Mouse (Mus musculus) MEL (cell line): ENCODE data around the gene Dock4. TPM values are rescaled to one million over a fixed set of nuclear protein-coding genes. Genes with fewer than 3 reads are reported as not detected.
"Not testable (repeated sequence)": the region's sequence is repeated elsewhere in the genome, so short reads cannot be mapped to it uniquely, and the experiment has no call there.

ENCODE experiments used
- DNase-seq: peaks from one replicate; pipeline ENCODE4 v3.0.0; 2011; ENCODE audit warnings: low read depth, low spot score
- H3K27ac ChIP-seq: 2 replicates; pipeline ENCODE4 v1.5.1; 2012; ENCODE audit warnings: low read depth, mild to moderate bottlenecking, control low read depth, low read length, moderate library complexity; ENCODE audit not compliant: control insufficient read depth
- H3K27me3 ChIP-seq, 2 experiments: fragments of 150-350 bp in 1 of 2; sonication (generic) in 1 of 2; 2 replicates each; pipeline ENCODE4 v1.6.1; 2012; ENCODE audit warnings: low read length in 2 of 2, mild to moderate bottlenecking in 2 of 2, improper control_type of control experiment in 1 of 2, moderate library complexity in 1 of 2; ENCODE audit not compliant: insufficient read depth in 2 of 2, control insufficient read depth in 1 of 2
- H3K36me3 ChIP-seq, 2 experiments: 2 replicates each; pipeline ENCODE4 v1.6.1; 2012 to 2014; ENCODE audit warnings: low read length in 2 of 2, improper control_type of control experiment in 1 of 2, inconsistent platforms in 1 of 2, mild to moderate bottlenecking in 1 of 2; ENCODE audit not compliant: insufficient read depth in 2 of 2, control insufficient read depth in 1 of 2
- H3K4me1 ChIP-seq, 2 experiments: fragments of 150-350 bp in 1 of 2; sonication (generic) in 1 of 2; 2 replicates each; pipeline ENCODE4 v1.6.1; 2012; ENCODE audit warnings: low read length in 2 of 2, improper control_type of control experiment in 1 of 2, mild to moderate bottlenecking in 1 of 2; ENCODE audit not compliant: insufficient read depth in 2 of 2, control insufficient read depth in 1 of 2
- H3K4me3 ChIP-seq, 2 experiments: fragments of 150-350 bp in 1 of 2; sonication (generic) in 1 of 2; 2 replicates each; pipeline ENCODE4 v1.5.1; 2012; ENCODE audit warnings: low read depth in 2 of 2, low read length in 2 of 2, mild to moderate bottlenecking in 2 of 2, moderate library complexity in 2 of 2, control low read depth in 1 of 2, improper control_type of control experiment in 1 of 2; ENCODE audit not compliant: control insufficient read depth in 1 of 2, insufficient read depth in 1 of 2
- H3K79me2 ChIP-seq: 2 replicates; pipeline ENCODE4 v1.6.1; 2012; ENCODE audit warnings: mild to moderate bottlenecking, low read length, moderate library complexity; ENCODE audit not compliant: control insufficient read depth, poor library complexity, insufficient read depth
- H3K9ac ChIP-seq: 2 replicates; pipeline ENCODE4 v1.6.1; 2012; ENCODE audit warnings: low read depth, mild to moderate bottlenecking, control low read depth, low read length, moderate library complexity; ENCODE audit not compliant: control insufficient read depth, poor library complexity, severe bottlenecking
- H3K9me3 ChIP-seq: fragments of 150-350 bp; sonication (generic); replicated peaks from 2 replicates; pipeline ENCODE4 v1.6.1; 2012; ENCODE audit warnings: mild to moderate bottlenecking, low read length, improper control_type of control experiment, moderate library complexity; ENCODE audit not compliant: insufficient read depth
- E2F4 ChIP-seq: IDR thresholded peaks from 2 replicates; pipeline ENCODE4 v1.6.1; 2011; ENCODE audit warnings: low read depth, low read length, improper control_type of control experiment, borderline replicate concordance
- GATA1 ChIP-seq: IDR thresholded peaks from 2 replicates; pipeline ENCODE4 v1.6.1; 2011; ENCODE audit warnings: low read depth, low read length, improper control_type of control experiment
- KAT2A ChIP-seq: conservative IDR thresholded peaks from 2 replicates; pipeline ENCODE4 v1.6.1; 2012; ENCODE audit warnings: low read depth, low read length, improper control_type of control experiment, inconsistent platforms
- MAX ChIP-seq: IDR thresholded peaks from 2 replicates; pipeline ENCODE4 v1.6.1; 2011; ENCODE audit warnings: low read length, improper control_type of control experiment
- MEF2A ChIP-seq: IDR thresholded peaks from 2 replicates; pipeline ENCODE4 v1.6.1; 2014; ENCODE audit warnings: low read depth, mild to moderate bottlenecking, inconsistent platforms, low read length, improper control_type of control experiment; ENCODE audit not compliant: poor library complexity, insufficient replicate concordance, severe bottlenecking; ENCODE audit errors: extremely low read depth
- NELFE ChIP-seq: IDR thresholded peaks from 2 replicates; pipeline ENCODE4 v1.6.1; 2011; ENCODE audit warnings: low read depth, low read length, improper control_type of control experiment
- POLR2AphosphoS2 ChIP-seq: IDR thresholded peaks from 2 replicates; pipeline ENCODE4 v1.6.1; 2011; ENCODE audit warnings: low read length, improper control_type of control experiment
- RCOR1 ChIP-seq: IDR thresholded peaks from 2 replicates; pipeline ENCODE4 v1.6.1; 2012; ENCODE audit warnings: low read depth, mild to moderate bottlenecking, inconsistent platforms, low read length, improper control_type of control experiment
- TCF12 ChIP-seq: IDR thresholded peaks from 2 replicates; pipeline ENCODE4 v1.6.1; 2014; ENCODE audit warnings: low read depth, mild to moderate bottlenecking, inconsistent platforms, low read length, improper control_type of control experiment, moderate library complexity
- USF2 ChIP-seq, 2 experiments: IDR thresholded peaks; 2 replicates each; pipeline ENCODE4 v1.6.1; 2011 to 2012; ENCODE audit warnings: improper control_type of control experiment in 2 of 2, low read length in 2 of 2, borderline replicate concordance in 1 of 2, inconsistent platforms in 1 of 2, low read depth in 1 of 2, mild to moderate bottlenecking in 1 of 2; ENCODE audit not compliant: insufficient read depth in 1 of 2
- ZKSCAN1 ChIP-seq: IDR thresholded peaks from 2 replicates; pipeline ENCODE4 v1.6.1; 2012; ENCODE audit warnings: low read depth, mild to moderate bottlenecking, inconsistent platforms, low read length, improper control_type of control experiment, moderate library complexity
- ZNF384 ChIP-seq: IDR thresholded peaks from 2 replicates; pipeline ENCODE4 v1.6.1; 2012; ENCODE audit warnings: low read depth, mild to moderate bottlenecking, inconsistent platforms, low read length, improper control_type of control experiment
- polyA plus RNA-seq, 2 experiments: library from polyadenylated mRNA; stranded (reverse) in 1 of 2; unstranded in 1 of 2; fragments of >175 nt in 1 of 2; fragments of >200 nt in 1 of 2; gene quantifications; 2 replicates each; pipeline versions ENCODE4 v1.2.1 to v1.2.4; 2012; ENCODE audit warnings: low replicate concordance in 2 of 2, low read depth in 1 of 2; ENCODE audit not compliant: insufficient read length in 2 of 2, insufficient read depth in 1 of 2, missing spikeins in 1 of 2
- total RNA-seq: library from RNA; depleted of rRNA; stranded (reverse); fragments of 300-350 nt; gene quantifications from 2 replicates; pipeline ENCODE4 v1.2.3, GENCODE M21; 2012

Dock4 gene
- total and polyA plus RNA-seq, 3 experiments, result 0.08 to 0.17 TPM; not detected in 1

DNA sequence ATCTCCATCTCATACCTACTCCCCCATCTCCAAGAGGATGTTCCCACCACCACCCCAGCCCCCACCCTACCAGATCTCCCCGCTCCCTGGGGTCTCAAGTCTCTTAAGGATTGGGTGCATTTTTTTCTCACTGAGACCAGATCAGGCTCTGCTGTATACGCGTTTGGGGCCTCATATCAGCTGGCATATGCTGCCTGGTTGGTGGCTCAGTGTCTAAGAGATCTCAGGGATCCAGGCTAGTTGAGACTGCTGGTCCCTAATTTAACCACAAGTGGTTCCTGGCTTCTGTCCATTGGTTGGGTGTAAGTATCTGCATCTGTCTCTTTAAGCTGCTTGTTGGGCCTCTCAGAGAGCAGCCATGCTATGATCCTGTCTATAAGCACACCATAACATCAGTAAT lies 427.0 kb downstream of the Dock4 start:
- Histone ChIP-seq H3K4me3 (no peak overlapping the region), H3K79me2 (no peaks in the 10 kb centered on the region), H3K27me3 (no peaks in the 10 kb centered on the region), H3K36me3 (no peaks in the 10 kb centered on the region), H3K27ac (no peak overlapping the region), H3K4me1 (no peaks in the 10 kb centered on the region), H3K9ac (no peak overlapping the region), H3K9me3 (no peaks in the 10 kb centered on the region)
- TF ChIP-seq ZNF384, result no peak
- TF ChIP-seq USF2 (IDR thresholded peaks at IDR 0.05; ENCODE audit: borderline replicate concordance in 1 of 2, insufficient read depth in 1 of 2, low read depth in 1 of 2, low read length in 2 of 2), result no peak
- no peak for TF ChIP-seq E2F4
- no peak for DNase-seq

DNA sequence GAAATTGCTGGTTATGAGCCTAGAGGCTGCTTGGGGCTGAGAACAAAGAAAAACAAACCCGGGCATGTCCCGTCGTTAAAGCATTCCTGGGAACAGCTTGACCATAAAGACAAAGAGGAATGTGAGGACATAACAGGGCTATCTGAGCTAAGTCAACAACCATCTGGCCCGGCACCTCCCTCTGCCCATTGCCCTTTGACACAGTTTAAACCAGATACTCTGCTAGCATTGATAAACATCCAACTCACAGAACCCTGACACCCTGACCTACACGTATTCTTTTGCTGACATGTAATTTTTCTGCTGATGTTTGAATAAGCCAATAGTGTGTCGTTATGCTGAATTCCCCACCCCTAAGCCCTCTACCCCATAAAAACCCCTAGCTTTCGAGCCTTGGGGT lies 427.5 kb downstream of the Dock4 start:
- not testable (repeated sequence) for H3K9ac ChIP-seq, H3K4me3 ChIP-seq, DNase-seq

DNA sequence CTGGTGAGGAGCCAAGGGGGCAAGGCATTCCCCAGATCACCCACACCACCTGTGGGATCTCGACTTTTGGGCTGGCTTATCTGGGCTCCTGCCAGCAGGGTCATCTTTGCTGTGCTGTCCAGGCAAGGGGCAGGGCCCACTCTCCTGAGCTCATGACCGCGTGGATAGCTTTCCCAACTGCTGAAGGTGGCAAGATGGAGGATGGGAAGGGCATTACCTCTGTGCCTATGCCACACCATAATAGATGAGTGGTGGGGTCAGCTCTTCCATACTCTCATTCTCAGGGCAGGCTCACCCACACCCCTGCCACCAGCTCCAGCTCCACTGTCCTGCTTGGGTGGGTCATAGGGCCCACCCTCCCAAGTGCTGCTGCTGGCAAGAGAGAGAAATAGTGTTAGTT lies 439.2 kb downstream of the Dock4 start:
- Histone ChIP-seq H3K4me1 (no peaks in the 10 kb centered on the region), H3K27ac (no peak overlapping the region), H3K9ac (no peak overlapping the region), H3K9me3 (no peaks in the 10 kb centered on the region), H3K4me3 (no peak overlapping the region), H3K27me3 (no peaks in the 10 kb centered on the region), H3K79me2 (no peaks in the 10 kb centered on the region), H3K36me3 (no peaks in the 10 kb centered on the region)
- no peak for DNase-seq
- TF ChIP-seq ZKSCAN1, result no peak
- TF ChIP-seq GATA1, result no peak
- no peak for TF ChIP-seq NELFE
- TF ChIP-seq POLR2AphosphoS2, result no peak
- TF ChIP-seq USF2 (IDR thresholded peaks at IDR 0.05; ENCODE audit: borderline replicate concordance in 1 of 2, insufficient read depth in 1 of 2, low read depth in 1 of 2, low read length in 2 of 2), result no peak
- TF ChIP-seq TCF12, result no peak
- no peak for TF ChIP-seq MAX
- TF ChIP-seq KAT2A, result no peak
- no peak for TF ChIP-seq RCOR1
- no peak for TF ChIP-seq MEF2A

More for the DNA sequence above, 427.5 kb downstream of the Dock4 start:
- H3K27me3 ChIP-seq, H3K9me3 ChIP-seq, H3K36me3 ChIP-seq, H3K4me1 ChIP-seq, H3K79me2 ChIP-seq, H3K27ac ChIP-seq: not testable (repeated sequence)
